Mouse (Mus musculus) brain, embryonic 14.5 days (tissue): ENCODE data around the gene Lsm3.

Experiments used
- CTCF ChIP-seq: fragments of 200-500 bp; IDR thresholded peaks from 2 replicates; pipeline ENCODE4 v1.5.1; 2012; ENCODE audit warnings: inconsistent platforms, mild to moderate bottlenecking, moderate library complexity, borderline replicate concordance; ENCODE audit not compliant: insufficient read depth, insufficient read length; ENCODE audit errors: extremely low read depth
- POLR2A ChIP-seq: fragments of 200-500 bp; IDR thresholded peaks from 2 replicates; pipeline ENCODE4 v1.6.1; 2012; ENCODE audit warnings: mild to moderate bottlenecking, inconsistent platforms, borderline replicate concordance; ENCODE audit not compliant: poor library complexity, insufficient read depth, insufficient read length, severe bottlenecking; ENCODE audit errors: extremely low read depth

DNA sequence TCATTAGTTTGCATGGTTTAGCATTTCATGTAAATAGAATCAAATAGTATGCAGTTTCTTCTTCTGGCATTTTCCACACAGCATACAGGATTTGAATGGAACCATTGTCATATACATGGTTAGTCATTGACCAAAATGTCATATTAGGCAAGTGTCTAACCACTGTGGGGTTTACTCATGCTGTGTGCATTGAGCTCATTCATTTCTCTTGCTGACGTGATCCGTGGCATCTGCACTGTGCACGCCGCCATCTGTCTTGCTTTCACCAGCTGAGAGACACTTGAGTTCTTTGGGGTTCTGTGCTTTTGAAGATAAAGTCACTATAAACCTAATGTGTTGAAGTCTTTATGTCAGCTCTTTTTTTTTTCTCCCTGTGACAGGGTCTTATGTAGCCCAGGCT is 43.6 kb downstream of the Lsm3 start:
- TF ChIP-seq CTCF (no peak), POLR2A (no peak)
